Mouse (Mus musculus) heart, embryonic 16.5 days (tissue): ENCODE data around the gene Msi2. TPM values are rescaled to one million over a fixed set of nuclear protein-coding genes. Genes with fewer than 3 reads are reported as not detected.

ENCODE experiments used
- ATAC-seq: fragments of 200-750 bp; cut with Nextera tagmentation; replicated peaks from 2 replicates; pipeline ENCODE4 v1.8.0; 2017; ENCODE audit warnings: moderate number of reproducible peaks; ENCODE audit not compliant: insufficient read depth, low FRiP score; ENCODE audit errors: extremely low read depth
- H3K27ac ChIP-seq: fragments of 300-500 bp; sonication (generic); 2 replicates; pipeline ENCODE4 v1.5.1; 2014; ENCODE audit warnings: mild to moderate bottlenecking, low read length, control low read depth, moderate library complexity
- H3K27me3 ChIP-seq: fragments of 300-500 bp; sonication (generic); 2 replicates; pipeline ENCODE4 v1.6.1; 2014; ENCODE audit warnings: low read length, mixed read lengths; ENCODE audit not compliant: control insufficient read depth, insufficient read depth
- H3K36me3 ChIP-seq: fragments of 300-500 bp; sonication (generic); 2 replicates; pipeline ENCODE4 v1.6.1; 2014; ENCODE audit not compliant: control insufficient read depth, insufficient read depth
- H3K4me1 ChIP-seq: fragments of 300-500 bp; sonication (generic); 2 replicates; pipeline ENCODE4 v1.6.1; 2014; ENCODE audit warnings: low read length, mixed read lengths; ENCODE audit not compliant: control insufficient read depth, insufficient read depth
- H3K4me2 ChIP-seq: fragments of 300-500 bp; sonication (generic); 2 replicates; pipeline ENCODE4 v1.6.1; 2014; ENCODE audit warnings: low read depth, mild to moderate bottlenecking, control low read depth, low read length
- H3K4me3 ChIP-seq: fragments of 300-500 bp; sonication (generic); 2 replicates; pipeline ENCODE4 v1.5.1; 2014; ENCODE audit warnings: mild to moderate bottlenecking, control low read depth, low read length
- H3K9ac ChIP-seq: fragments of 300-500 bp; sonication (generic); 2 replicates; pipeline ENCODE4 v1.6.1; 2014; ENCODE audit warnings: low read length, control low read depth
- H3K9me3 ChIP-seq: fragments of 300-500 bp; sonication (generic); replicated peaks from 2 replicates; pipeline ENCODE4 v1.6.1; 2016; ENCODE audit warnings: low read length; ENCODE audit not compliant: control insufficient read depth
- WGBS: fragments of 180-500 bp; shearing (Covaris S2); extraction: QIAGEN DNeasy Blood & Tissue Kit; methylation state at CpG from one replicate; pipeline ENCODE4 v1.1.7; 2014; 5-methylcytosine and 5-hydroxymethylcytosine counted together
- polyA plus RNA-seq: library from polyadenylated mRNA; unstranded; fragments of >200 nt; fragmentation: Nextera tagmentation; extraction: Ambion mirVana; gene quantifications from 2 replicates; pipeline ENCODE4 v1.2.1, GENCODE M21; 2015

Msi2 gene
- polyA plus RNA-seq, 1 experiment from 2014 or later: 20.6 TPM

DNA sequence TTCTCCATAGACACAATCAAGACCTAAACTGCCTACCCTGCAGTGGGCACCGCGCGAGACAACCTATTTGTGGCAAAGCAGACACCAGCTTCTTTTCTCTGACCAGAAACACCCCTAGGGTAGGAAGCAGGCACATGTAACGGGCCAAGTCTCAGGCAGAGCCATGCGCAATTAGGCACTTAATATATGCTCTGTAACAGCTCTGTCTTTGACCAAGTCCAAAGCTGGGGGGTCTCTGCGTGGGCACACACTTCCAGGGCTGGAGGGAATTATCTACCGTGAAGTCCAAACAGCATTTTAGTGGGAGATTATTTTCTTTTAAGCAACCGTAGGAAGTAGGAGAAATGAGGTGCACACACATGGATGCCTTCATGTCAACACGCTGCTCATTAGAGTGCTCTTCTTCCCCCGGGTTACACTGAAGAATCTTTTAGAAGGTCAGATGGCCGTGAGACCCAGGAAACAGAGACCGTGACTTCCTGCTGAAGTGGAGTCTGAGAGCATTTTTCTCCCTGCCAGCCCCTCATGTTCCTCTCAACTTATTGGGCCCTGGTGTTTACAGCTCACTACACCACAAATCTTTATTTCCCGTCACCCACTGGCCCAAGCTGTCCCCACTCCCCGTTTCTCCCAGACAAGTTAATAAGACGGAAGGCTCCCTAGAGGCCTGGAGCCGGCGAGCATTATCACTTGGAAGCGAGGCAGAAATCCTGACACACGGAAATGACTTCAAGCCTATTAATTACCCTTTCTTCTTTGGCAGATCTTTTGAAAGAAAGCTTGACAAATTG, 258.2 kb downstream of the Msi2 start:
- H3K27me3 ChIP-seq: no peaks in the 10 kb centered on the region
- H3K9ac ChIP-seq: 0 out of 2 replicates have a peak overlapping the region, but pooled peaks have one; percentile 17
- H3K9me3 ChIP-seq: no peaks in the 10 kb centered on the region
- WGBS: 49% methylated on average over 19 of the region's 19 CpGs
- no peak overlapping the region for H3K4me3 ChIP-seq
- no peak overlapping the region for H3K4me2 ChIP-seq
- peaks cover 42% of the 10 kb centered on the region for H3K4me1 ChIP-seq
- peak overlapping the region; percentile 66 for H3K27ac ChIP-seq
- ATAC-seq: no peak
- H3K36me3 ChIP-seq: peaks cover 3% of the 10 kb centered on the region; the same call in 1 of the 2 replicates

DNA sequence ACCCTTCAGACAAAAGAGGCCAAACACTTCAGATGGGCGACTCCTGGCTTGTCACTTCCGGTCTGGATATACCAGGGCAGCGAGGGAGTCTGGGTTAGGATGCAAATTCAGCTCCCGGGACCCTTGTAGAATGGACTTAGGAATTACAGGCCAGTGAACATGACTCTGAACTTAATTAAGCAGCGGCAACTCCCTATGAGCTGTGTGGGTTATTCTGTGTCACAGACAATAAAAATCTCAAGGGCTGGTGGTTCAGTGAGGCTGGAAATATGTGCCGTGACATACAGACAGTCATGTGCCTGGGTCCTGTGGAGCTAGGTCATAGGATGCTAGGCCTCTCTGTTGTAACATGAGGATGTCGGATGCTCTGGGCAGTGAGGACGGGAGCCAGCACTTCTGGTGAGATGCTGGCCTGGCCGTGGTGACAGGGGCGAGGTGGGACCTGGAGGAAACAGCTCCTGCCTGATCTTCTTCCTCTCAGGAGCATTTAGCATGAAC, 261.0 kb downstream of the Msi2 start:
- no peaks in the 10 kb centered on the region for H3K27me3 ChIP-seq
- H3K9me3 ChIP-seq: no peaks in the 10 kb centered on the region
- H3K9ac ChIP-seq: no peak overlapping the region
- H3K4me3 ChIP-seq: no peak overlapping the region
- H3K4me2 ChIP-seq: no peak overlapping the region
- H3K36me3 ChIP-seq: no peaks in the 10 kb centered on the region
- 75% methylated on average over 10 of the region's 10 CpGs for WGBS
- H3K27ac ChIP-seq: no peak overlapping the region
- peaks cover 34% of the 10 kb centered on the region for H3K4me1 ChIP-seq
- ATAC-seq: no peak

DNA sequence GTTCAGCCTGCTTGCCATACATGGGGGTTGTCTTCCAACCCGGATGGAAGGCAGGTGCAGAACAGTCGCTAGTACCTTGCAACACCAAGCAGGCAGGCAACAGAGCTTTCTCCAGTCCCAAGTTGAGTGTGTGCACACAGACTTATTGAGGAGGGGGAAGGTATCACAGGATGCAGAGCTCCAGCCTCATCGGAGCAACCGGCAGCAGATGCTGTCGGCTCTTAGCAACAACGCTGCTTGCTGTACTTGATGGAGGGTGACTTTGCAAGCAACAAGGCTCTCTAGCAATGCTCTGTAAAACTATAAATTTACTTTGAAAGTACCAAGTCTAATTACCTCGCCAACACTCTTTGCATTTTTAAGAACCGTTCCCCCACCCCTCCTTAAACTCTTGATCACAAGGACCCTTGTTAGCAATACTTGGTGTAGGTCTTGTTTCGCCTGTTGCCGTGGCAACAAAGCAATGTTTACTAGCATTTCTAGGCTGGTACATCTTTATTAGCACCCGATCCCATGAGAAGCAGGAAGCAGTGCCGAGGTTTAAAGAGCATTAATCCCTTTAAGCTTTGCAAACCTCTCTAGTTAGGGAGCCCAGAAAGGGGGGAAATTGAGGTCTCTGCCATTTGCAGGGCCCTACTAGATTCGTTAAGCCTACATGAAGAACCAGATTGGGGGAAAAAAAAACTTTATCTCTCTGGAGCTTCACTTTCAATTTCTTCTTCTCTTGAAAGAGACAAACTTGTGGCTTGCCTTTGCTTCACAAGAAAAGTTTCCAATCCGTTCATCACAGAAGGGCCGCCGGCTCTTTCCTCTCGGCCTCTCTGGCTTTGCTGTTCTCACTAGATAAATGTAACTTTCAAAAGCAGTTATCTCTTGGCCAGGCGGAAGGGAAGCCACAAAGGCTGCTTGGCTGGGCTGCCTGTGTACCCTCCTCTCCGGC, 263.2 kb downstream of the Msi2 start:
- peaks cover 43% of the 10 kb centered on the region for H3K4me1 ChIP-seq
- ATAC-seq: no peak
- peak overlapping the region; percentile 33 for H3K27ac ChIP-seq
- H3K9me3 ChIP-seq: no peaks in the 10 kb centered on the region
- H3K4me2 ChIP-seq: peak overlapping the region; percentile 4
- no peaks in the 10 kb centered on the region for H3K27me3 ChIP-seq
- WGBS: 39% methylated on average over 19 of the region's 19 CpGs
- no peak overlapping the region for H3K4me3 ChIP-seq
- no peaks in the 10 kb centered on the region for H3K36me3 ChIP-seq
- 0 out of 2 replicates have a peak overlapping the region, but pooled peaks have one; percentile 16 for H3K9ac ChIP-seq

DNA sequence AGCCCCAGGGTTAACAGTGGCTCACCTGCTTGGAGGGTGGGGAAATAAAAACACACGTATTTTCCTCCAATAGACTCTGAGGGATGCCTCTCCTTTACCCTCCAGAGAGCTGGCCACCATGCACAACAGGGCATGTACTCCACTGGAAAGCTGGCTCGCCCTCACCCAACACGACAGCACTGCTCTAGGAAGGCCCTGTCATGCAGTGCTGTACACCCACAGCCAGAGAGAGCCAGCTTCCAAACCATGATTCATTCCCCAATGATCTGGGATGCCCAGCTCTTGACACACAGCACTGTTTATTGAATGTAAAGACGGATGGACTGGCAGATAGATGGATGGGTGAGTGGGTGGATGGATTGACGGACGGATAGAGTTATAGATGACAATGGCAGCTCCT, 269.1 kb downstream of the Msi2 start:
- Histone ChIP-seq H3K9ac (no peak overlapping the region), H3K27me3 (no peaks in the 10 kb centered on the region), H3K4me1 (peaks cover 40% of the 10 kb centered on the region), H3K4me2 (no peak overlapping the region), H3K27ac (peak overlapping the region; percentile 78), H3K36me3 (no peaks in the 10 kb centered on the region), H3K9me3 (no peaks in the 10 kb centered on the region), H3K4me3 (no peak overlapping the region)
- WGBS: 72% methylated on average over 6 of the region's 6 CpGs
- ATAC-seq: peak; percentile 26; the same call in 1 of the 2 replicates

- H3K27ac ChIP-seq: peak overlapping the region; percentile 78
- H3K4me2 ChIP-seq: no peak overlapping the region
- peaks cover 42% of the 10 kb centered on the region for H3K4me1 ChIP-seq
- no peaks in the 10 kb centered on the region for H3K9me3 ChIP-seq
- no peaks in the 10 kb centered on the region for H3K36me3 ChIP-seq
- H3K9ac ChIP-seq: no peak overlapping the region
- no peaks in the 10 kb centered on the region for H3K27me3 ChIP-seq
- H3K4me3 ChIP-seq: no peak overlapping the region
- peak; percentile 87 for ATAC-seq
- WGBS: 26% methylated on average over 3 of the region's 3 CpGs
Measured at GRCm38 (mm10) chr11:88448571-88448970, 269.7 kb downstream of the Msi2 start.

DNA sequence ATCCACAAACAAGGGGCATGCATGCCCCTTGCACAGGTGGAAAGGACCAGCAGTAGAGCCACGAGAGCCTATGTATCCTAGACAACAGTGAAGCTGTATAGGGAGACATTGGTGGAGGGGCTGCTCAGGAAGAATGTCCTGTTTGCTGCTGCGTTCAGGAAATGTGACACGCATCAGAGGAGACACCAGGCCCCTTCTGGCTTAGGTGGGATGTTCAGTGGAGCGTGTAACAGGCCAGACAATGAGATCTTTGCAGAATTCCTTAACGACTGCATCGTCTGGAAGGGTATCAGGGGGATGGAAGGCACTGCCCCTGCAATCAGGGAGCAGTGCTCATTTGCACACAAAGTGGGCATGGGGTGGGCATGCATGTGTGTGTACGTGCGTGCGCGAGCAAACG, 271.0 kb downstream of the Msi2 start:
- H3K27me3 ChIP-seq: no peaks in the 10 kb centered on the region
- no peak overlapping the region for H3K4me3 ChIP-seq
- H3K36me3 ChIP-seq: no peaks in the 10 kb centered on the region
- H3K27ac ChIP-seq: no peak overlapping the region
- 72% methylated on average over 11 of the region's 11 CpGs for WGBS
- H3K9me3 ChIP-seq: no peaks in the 10 kb centered on the region
- H3K9ac ChIP-seq: no peak overlapping the region
- peaks cover 52% of the 10 kb centered on the region for H3K4me1 ChIP-seq
- ATAC-seq: no peak
- H3K4me2 ChIP-seq: no peak overlapping the region

DNA sequence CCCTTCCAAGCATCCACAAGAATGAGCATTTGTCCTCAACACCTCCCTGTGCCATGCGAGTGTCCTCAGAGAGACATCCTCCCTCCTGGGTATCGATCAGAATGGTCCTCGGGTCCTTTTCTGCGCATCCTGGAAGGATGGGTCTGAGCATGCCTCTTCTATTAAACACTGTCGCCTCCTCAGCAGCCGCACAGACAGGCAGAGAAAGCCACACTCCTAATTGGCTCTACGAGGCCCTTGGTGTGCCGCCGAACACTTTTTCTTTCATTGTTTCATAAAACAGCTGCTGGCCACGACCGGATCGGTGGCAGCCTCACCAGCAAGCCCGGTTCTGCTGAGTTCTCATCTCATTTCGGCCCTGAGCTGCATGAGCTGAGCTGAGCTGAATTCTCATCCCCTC, 274.4 kb downstream of the Msi2 start:
- ATAC-seq: no peak
- H3K4me3 ChIP-seq: no peak overlapping the region
- H3K27ac ChIP-seq: no peak overlapping the region
- H3K4me1 ChIP-seq: peaks cover 48% of the 10 kb centered on the region
- H3K9me3 ChIP-seq: no peaks in the 10 kb centered on the region
- WGBS: 87% methylated on average over 14 of the region's 14 CpGs
- H3K36me3 ChIP-seq: 0 out of 2 replicates have a peak, but pooled peaks cover 2% of the 10 kb centered on the region
- no peak overlapping the region for H3K9ac ChIP-seq
- no peak overlapping the region for H3K4me2 ChIP-seq
- H3K27me3 ChIP-seq: no peaks in the 10 kb centered on the region

DNA sequence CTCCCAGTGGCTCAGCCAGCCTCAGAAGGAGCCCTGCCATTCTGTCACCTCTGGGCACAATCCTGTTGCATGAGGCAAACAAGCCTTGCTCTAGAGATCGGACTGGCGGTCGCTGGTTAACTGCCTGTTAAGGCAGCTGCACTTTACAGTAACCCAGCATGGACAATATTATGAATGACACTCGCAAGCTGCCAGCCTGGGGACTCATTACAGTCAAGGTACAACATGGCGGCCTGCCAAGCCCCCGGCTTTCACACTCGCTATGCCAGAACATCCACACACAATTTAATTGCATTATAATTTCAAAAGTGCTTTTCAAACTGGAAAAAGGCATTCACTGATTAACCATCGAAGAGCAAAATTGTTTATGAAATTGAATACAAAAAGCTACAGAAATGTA, 275.0 kb downstream of the Msi2 start:
- H3K4me3 ChIP-seq: no peak overlapping the region
- H3K9ac ChIP-seq: no peak overlapping the region
- H3K4me1 ChIP-seq: peaks cover 50% of the 10 kb centered on the region
- H3K36me3 ChIP-seq: 0 out of 2 replicates have a peak, but pooled peaks cover 2% of the 10 kb centered on the region
- peak overlapping the region; percentile 44 for H3K27ac ChIP-seq
- H3K4me2 ChIP-seq: no peak overlapping the region
- ATAC-seq: no peak
- H3K9me3 ChIP-seq: no peaks in the 10 kb centered on the region
- 55% methylated on average over 8 of the region's 8 CpGs for WGBS
- no peaks in the 10 kb centered on the region for H3K27me3 ChIP-seq
